Mouse (Mus musculus): ENCODE measurements around the gene Pcgf6.

GRCm38 (mm10) chr19:46998953-46999352, 51.8 kb downstream of the Pcgf6 start:
- no peak for TF ChIP-seq POLR2A (IDR thresholded peaks at IDR 0.05; ENCODE audit: borderline replicate concordance, low read depth, low read length)
- no peak for TF ChIP-seq CTCF (IDR thresholded peaks at IDR 0.05; ENCODE audit: low read depth, low read length)

All from bone marrow macrophage, adult 2 months (primary cell).